Mouse (Mus musculus) adrenal gland, adult (tissue): ENCODE measurements at regions not wholly inside any gene's neighbourhood (a gene's known extent, or its start where the extent isn't known, plus 50 kb on each side); places are given as distances from the start of the nearest gene placed in this dataset.
"Not testable (repeated sequence)": the region's sequence is repeated elsewhere in the genome, so short reads cannot be mapped to it uniquely, and the experiment has no call there.

Experiments used
- DNase-seq, 2 experiments: peaks; one replicate each; pipeline ENCODE4 v3.0.0; 2022 to 2023; ENCODE audit warnings: low spot score in 1 of 2; ENCODE audit not compliant: inconsistent age in 2 of 2

DNA sequence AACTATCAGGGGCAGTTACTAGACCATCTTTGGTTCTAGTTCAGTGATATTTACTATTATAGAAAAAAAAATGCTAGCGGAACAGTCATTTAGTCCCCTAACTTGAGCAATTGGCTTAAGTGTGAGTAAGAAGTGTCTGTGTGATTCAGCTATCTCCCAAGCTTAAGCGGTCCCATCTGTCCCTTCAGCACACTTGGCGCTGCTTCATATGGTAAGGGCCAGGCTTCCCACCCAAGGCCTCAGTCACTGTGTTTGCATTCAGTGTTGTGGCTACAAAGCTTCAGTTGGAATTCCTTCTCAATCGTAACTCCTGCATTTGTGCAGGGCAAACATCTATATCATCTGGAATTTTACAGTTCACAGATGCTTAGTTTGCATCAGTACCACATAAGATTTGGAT, 232.0 kb downstream of the Trib2 start:
- no peak for DNase-seq

DNA sequence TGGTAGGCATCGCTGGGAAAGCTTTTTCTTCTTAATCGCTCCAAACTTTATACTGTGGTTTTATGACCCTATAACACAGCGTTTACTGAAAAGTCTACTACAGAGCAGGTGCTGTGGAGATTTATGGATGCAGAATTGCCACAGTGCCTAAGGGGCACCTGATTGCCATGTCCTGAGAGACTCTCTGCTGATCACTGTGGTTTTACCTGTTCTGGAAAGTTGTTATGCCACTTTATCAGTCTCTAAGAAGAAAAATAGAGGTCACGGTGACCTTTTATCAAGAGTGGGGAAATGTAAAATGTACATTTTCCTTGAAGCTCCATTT, 250.0 kb downstream of the Trib2 start:
- DNase-seq = no peak

DNA sequence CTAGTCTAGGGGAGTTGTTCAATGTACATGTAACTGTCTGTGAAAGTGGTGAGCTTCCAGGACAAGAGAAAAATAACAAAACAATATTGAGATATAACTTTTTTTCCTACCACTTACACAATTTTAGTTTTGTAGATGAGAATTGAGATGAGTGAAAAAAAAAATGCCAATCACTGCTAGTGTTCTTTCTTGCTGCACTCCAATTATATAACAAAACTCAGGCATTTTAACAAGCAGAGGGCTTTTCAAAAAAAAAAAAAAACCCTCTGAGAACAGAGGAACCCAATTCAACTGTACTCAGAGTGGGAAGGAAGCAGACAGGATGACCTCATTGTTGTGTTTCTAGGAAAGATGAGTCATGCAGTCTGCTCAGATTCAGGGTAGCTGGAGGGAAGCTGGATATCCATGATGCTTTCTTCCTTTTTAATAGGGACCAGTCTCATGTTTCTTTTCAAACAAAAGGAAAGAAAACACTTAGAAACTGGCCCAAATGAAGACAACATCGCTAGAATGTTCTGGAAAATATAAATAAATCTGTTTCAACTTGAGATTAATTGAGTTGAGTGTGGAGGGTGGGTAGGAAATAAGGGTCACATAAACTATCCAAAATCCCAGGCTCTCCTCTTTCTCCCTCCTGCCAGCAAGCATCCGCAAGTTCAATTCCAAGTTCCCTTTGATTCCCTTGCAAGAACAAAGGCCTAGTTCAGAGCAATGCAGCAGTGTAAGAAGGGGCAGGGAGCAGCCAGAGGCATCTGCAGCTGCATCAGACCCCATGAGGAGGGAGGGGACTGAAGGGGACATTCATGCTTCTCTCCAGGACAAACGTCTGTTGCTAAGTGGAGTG, 250.6 kb downstream of the Trib2 start:
- DNase-seq = peak in 1 of 2 experiments; percentile 76

DNA sequence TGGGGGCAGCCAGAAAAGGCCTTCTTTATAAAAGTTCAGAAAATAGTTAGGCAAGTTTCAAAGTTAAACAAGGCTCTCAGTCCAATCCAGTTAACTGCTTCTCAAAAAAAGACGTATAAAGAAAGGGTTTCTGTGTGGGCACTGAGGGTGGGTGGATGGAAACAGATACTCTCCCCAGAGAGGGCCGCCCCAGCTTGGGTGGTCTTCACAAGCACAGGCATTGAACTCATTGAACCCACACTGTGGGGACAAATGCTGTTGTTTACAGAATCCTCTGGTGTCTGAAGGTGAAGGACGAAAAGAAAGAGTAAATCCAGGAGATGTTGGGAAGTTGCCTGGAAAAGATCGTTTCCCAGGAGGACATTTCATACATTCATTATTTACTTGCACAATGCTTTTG, 253.9 kb downstream of the Trib2 start:
- DNase-seq = peak in 1 of 2 experiments; percentile 22

GRCm38 (mm10) chr12:15555471-15555870, 261.3 kb downstream of the Trib2 start:
- DNase-seq = no peak

GRCm38 (mm10) chr12:15553681-15554007, 263.1 kb downstream of the Trib2 start:
- DNase-seq = no peak

DNA sequence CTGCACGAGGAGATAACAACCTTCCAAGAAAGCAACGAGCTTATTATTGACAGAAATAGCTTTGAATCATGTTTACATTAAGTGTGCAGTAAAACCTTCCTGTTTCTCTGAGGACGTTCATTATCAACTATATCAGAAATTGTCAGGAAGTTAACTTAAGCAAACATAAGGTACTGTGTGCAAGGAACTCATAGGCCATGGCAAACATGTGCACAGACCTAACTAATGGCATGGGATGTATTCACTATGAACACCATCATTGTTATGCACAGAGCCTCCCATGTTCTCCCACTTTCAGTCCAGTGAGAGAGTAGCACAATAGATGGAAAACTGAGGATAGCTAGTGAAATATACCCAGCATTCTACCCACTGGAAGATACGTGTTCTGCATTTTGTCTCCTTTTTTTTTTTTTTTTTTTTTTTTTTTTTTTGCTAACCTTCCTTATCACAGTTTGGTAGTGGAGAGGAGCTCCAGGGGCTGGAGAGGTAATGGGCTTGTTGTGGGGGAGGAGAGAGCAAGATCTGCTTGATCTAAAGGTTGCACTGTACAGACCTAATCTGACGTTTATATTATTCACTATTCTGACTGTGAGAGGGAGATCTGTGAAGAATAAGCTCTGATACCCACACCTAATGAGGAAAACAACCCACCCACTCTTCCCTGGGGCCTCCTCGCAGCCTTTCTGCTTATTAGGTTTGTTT, 263.6 kb downstream of the Trib2 start:
- DNase-seq = no peak

GRCm38 (mm10) chr12:15552210-15552609, 264.5 kb downstream of the Trib2 start:
- DNase-seq = no peak

DNA sequence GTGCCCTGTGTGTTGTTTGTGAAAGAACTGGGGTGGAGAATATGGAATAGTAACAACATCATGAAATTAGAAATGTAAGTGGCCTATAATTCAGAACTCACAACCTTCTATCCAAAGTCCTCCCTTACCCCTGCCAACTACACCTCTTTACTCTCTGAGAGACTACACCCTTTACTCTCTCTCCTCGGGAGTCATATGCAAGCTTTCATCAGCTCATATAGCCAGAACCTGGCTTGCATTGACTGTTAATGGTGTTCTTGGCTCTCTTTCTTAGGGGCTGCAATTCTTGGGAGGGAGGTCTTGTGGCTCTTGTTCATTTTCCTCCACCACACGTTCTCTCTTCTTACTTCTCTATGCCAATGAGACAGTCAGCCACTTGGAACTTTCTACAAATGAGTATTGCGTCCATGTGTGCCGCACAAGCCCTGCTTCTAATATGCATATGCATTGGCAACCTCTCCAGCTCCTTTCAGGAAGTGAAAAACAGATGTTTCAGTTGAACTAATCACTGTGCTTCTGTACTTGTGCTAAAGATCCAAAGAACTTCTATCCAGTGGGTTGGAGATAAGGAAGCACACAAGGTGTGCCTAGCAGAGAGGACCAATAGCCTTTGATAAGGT, 265.3 kb downstream of the Trib2 start:
- no peak for DNase-seq

DNA sequence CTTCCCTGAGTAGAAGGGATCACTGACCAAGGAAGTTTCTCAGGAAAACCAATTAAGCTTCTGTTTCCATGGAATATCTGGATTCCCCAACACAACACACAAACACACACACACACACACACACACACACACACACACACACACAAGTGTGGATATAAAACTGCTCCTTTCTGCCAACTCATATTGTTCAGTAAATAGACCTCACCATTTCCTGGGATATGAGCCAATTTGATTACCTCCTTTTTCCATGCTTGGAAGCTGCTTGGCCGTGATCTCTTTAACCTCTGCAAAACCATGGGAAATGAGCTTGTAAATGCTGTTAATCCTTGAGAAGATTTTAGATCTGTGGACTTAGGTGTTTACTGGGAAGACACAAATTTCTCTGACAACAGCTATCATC, 272.4 kb downstream of the Trib2 start:
- peak in 1 of 2 experiments; percentile 56 for DNase-seq

- DNase-seq = peak; percentile 12 to 65
Observed at GRCm38 (mm10) chr12:15542486-15542885, 274.2 kb downstream of the Trib2 start.

GRCm38 (mm10) chr12:15536852-15537368, 279.8 kb downstream of the Trib2 start:
- no peak for DNase-seq

DNA sequence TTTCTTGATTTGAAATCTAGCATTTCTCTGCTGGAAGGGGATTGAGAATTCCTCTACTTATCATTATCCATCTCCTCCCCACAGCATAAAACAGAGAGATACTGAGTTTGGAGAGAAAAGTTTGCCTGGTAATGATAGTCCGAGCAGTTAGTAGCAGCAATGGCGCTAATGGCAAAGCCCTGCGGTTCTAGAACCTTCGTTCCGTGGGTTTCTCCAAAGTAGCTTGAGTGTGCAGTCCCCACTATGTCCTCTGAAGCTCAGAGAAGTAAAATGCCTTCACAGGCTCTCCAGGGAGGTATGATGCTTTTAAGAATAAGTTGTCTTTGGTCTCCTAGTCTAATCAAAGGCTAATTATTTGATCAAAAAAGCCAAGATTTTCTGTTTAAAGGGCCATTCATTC, 280.5 kb downstream of the Trib2 start:
- DNase-seq = no peak

DNA sequence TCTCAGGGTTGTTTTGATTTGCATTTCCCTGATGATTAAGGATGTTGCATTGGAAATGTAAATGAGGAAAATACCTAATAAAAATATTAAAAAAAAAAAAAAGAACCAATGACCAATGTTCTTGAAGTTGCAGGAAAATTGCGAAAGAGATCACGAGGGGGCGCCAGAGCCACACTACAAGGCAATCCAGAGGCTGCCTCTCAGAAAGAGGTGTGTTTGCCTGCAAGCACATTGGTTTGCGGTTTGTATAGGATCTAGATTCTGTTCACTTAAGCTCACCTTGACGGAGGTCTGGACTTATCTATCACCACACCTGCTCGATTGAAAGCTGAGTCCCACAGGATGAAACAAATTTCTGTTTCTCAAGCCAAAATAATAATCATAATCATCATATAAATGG, 280.9 kb downstream of the Trib2 start:
- peak; percentile 74 to 92 for DNase-seq

GRCm38 (mm10) chr12:15520783-15521407, 295.8 kb downstream of the Trib2 start:
- DNase-seq = no peak

- DNase-seq = no peak
Observed at GRCm38 (mm10) chr12:15511994-15512393, 304.7 kb downstream of the Trib2 start.

DNA sequence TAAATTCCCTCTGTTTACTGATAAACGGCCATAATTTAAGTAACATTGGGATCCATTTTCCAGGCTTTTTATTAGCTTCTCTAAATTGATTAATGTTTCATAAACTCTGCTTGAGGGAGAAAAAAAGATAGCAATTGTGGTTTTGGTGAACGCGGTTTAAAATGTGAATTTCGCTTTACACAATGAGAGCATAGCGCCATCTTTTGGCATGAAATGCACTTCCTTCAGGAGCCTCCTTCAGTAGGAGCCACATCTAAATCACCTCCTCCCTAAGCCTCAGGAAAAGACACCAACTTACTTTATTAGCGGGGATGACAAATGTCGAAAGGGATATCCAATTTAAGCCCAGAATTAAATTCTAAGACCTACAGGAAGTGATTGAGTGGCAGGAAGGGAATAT, 309.1 kb downstream of the Trib2 start:
- DNase-seq = peak in 1 of 2 experiments; percentile 59

- DNase-seq = no peak
Observed at GRCm38 (mm10) chr12:15493640-15494039, 323.1 kb downstream of the Trib2 start.

DNA sequence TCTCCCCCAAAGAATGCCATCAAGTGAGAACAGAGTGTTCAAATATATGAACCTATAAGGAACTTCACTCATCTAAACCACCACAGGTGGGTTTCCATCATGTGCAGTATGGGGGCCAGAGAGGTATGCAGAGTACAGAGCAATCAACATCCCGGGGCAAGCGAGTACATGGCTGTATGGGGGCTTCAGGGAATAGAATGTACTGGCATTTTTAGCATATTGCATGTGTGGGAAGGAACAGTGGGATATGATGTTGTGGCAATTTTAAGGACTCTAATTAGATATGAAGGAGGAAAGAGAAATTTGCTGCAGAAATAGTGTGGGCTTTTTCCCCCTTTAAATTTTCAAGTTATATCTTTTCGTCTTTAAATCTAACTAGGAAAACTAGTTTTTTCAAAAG, 344.0 kb downstream of the Trib2 start:
- no peak for DNase-seq

DNA sequence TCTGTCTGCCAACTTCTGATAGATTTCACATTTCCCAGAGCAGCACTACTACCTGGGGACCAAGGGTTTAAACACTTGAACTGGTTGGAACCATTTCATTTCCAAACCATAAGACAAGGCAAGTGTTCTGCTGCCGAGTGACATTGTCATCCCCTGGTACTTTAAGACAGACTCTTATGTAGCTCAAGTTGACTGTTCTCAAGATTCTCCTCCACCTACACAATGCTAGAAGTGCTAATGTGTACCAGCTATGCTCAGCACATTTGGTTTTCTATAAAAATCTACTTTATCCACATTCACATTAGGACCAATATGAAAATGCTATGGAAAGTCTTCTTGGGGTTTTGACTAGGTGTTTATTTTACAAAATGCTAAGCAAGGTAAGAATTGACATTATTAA, 357.3 kb downstream of the Trib2 start:
- no peak for DNase-seq

- DNase-seq = not testable (repeated sequence)
Observed at GRCm38 (mm10) chr12:15456369-15456768, 360.4 kb downstream of the Trib2 start.

- DNase-seq = no peak
Observed at GRCm38 (mm10) chr12:15455744-15456143, 361.0 kb downstream of the Trib2 start.
